Mouse (Mus musculus) cerebellum, adult 9-10 months (tissue): Measurements from ENCODE around the gene Gm39115.

ENCODE experiments used
- DNase-seq: peaks from one replicate; pipeline ENCODE4 v3.0.0; 2022

The Gm39115 gene

GRCm38 (mm10) chr7:142095183-142095931, 40.5 kb downstream of the Gm39115 start, which contains the start of gene Dusp8:
Gene Dusp8 (minus strand): TSS chr7:142095843.
- DNase-seq = peak; percentile 97

GRCm38 (mm10) chr7:142094301-142095143, 41.3 kb downstream of the Gm39115 start:
- DNase-seq = peak; percentile 82

GRCm38 (mm10) chr7:142093696-142094240, 42.1 kb downstream of the Gm39115 start:
- peak; percentile 60 for DNase-seq

- DNase-seq = peak; percentile 52
Measured at GRCm38 (mm10) chr7:142092991-142093390, 42.8 kb downstream of the Gm39115 start.

GRCm38 (mm10) chr7:142091848-142092247, 44.0 kb downstream of the Gm39115 start:
- DNase-seq = peak; percentile 42

GRCm38 (mm10) chr7:142089648-142090447, 46.0 kb downstream of the Gm39115 start:
- DNase-seq = peak; percentile 57

- peak; percentile 63 for DNase-seq
Measured at GRCm38 (mm10) chr7:142088886-142089285, 46.9 kb downstream of the Gm39115 start.

- peak; percentile 40 for DNase-seq
Measured at GRCm38 (mm10) chr7:142087069-142087652, 48.7 kb downstream of the Gm39115 start.

GRCm38 (mm10) chr7:142086159-142086905, 49.5 kb downstream of the Gm39115 start:
- peak; percentile 16 for DNase-seq
